Mouse (Mus musculus) kidney, postnatal 4 days (tissue): ENCODE results near the gene Sult2b1.
A peak's percentile ranks its signal among the peaks of the same experiment; 100 is the strongest.

Experiments
- DNase-seq, 2 experiments: peaks; one replicate each; pipeline ENCODE4 v3.0.0; 2021; ENCODE audit warnings: mixed read lengths in 2 of 2

Gene Sult2b1

DNA sequence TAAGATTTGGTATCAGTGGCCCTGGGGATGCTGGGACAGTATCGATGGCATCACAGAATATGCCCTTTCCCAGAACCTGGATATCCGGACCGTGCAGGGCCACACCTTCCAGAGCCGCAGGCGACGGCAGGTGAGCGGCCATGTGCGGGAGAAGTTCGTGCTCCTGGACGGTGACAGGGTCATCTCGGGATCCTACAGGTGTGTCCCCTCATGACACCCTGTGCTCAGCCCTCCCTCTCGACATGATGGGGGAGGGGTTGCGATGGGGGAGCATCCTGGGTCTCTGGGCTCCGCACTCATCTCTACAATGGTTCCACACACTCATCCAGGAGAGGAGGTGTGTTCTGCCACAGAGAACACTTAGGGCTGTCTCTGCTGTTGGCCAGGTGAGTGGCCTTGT is 60.7 kb downstream of the Sult2b1 start:
- DNase-seq, result no peak

DNA sequence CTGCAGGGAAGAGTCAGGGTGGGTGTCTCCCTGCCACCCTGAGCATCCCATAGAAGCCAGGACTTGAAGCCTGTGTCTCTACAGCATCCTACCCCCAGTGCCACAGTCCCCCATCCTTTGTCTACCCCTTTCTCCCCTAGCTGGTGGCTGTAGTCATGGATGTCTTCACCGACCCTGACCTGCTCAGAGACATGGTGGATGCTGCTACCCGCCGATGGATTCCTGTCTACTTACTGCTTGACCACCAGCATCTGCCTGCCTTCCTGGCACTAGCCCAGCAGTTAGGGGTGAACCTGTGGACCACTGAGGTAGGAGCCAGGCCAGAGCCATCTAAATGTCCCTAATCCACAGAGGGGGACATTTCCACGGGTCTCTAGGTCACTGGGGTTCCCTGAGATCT is 61.2 kb downstream of the Sult2b1 start:
- no peak for DNase-seq

GRCm38 (mm10) chr7:45722348-45722713 is 62.1 kb downstream of the Sult2b1 start:
- DNase-seq, result peak in 1 of 2 experiments; percentile 39

- no peak for DNase-seq
These were observed 62.7 kb downstream of the Sult2b1 start for GRCm38 (mm10) chr7:45721642-45722347.

- no peak for DNase-seq
These were observed 63.3 kb downstream of the Sult2b1 start for GRCm38 (mm10) chr7:45721234-45721571.

- DNase-seq, result peak in 1 of 2 experiments; percentile 32
These were observed 63.8 kb downstream of the Sult2b1 start, which contains the start of gene Fam83e for GRCm38 (mm10) chr7:45720413-45721233. Fam83e (plus strand) TSS chr7:45721212.

DNA sequence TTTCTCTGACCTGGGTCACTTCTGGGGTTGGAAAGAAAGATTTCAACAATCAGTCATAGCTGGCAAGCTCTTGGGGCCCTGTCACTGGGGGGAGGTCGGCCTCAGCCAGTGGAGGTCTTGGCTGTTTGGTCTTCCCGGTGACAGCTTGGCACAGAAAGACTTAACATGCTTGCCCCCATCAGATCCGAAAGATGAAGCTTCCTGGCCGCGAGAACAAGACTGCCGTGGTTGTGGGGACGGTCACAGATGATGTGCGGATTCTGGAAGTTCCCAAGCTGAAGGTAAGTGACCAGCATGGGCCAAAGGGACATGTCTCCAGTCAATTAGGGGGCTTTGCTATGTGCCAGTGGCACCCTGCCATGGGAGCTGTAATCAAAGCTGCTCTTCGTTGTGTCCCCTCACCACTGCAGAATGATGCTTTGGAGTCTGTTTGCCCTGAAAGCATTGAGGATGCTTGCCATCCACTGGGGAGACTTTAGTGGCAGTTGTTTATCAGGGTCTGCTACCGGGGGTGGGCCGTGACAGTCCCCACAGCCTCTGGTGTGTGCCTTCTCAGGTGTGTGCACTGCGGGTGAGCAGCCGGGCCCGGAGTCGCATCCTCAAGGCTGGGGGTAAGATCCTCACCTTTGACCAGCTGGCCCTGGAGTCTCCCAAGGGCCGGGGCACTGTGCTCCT is 64.6 kb downstream of the Sult2b1 start:
- DNase-seq, result no peak

DNA sequence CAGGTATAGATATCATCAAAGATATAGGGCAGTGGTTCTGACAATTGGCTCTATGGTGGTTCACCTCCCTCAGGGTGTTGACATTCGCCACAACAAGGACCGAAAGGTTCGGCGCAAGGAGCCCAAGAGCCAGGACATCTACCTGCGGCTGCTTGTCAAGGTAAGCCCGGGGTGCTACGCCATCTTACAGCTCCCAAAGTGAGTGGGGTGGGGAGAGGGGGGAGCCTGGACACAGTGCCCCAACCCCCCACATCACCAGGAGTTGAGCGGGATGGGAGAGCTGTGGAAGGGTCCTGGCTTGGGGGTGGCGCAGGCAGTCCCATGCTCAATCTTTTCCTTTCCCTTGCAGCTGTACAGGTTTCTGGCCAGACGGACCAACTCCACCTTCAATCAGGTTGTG is 65.3 kb downstream of the Sult2b1 start:
- no peak for DNase-seq

GRCm38 (mm10) chr7:45718331-45718730 is 66.1 kb downstream of the Sult2b1 start:
- no peak for DNase-seq

GRCm38 (mm10) chr7:45717918-45718297 is 66.6 kb downstream of the Sult2b1 start, which contains the start of gene Sphk2:
Sphk2 (minus strand) TSS chr7:45718002.
- peak; percentile 99 to 100 for DNase-seq

GRCm38 (mm10) chr7:45716952-45717917 is 67.2 kb downstream of the Sult2b1 start:
- no peak for DNase-seq

DNA sequence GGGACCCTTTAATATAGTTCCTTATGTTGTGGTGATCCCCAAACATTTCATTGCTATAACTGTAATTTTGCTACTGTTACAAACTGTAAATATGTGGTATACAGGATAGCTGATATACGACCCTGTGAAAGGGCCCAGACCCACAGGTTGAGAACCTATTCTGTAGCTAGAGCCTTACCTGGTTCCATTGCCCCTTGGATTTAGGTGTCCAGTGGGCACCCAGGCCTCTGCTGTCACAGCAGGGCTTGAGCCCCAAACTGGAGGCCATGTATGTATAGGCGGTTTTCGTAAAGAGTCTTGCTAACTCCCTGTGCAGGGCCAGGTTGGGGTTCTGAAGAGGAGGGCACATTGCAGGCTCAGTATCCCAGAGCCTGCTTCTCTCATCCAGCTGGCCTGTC is 68.0 kb downstream of the Sult2b1 start:
- DNase-seq, result no peak

GRCm38 (mm10) chr7:45715741-45716459 is 68.6 kb downstream of the Sult2b1 start:
- DNase-seq, result no peak

GRCm38 (mm10) chr7:45715090-45715708 is 69.3 kb downstream of the Sult2b1 start, which contains the start of gene Rpl18:
Rpl18 (plus strand) TSS chr7:45715457.
- peak; percentile 98 to 99 for DNase-seq

- DNase-seq, result no peak
These were observed 69.8 kb downstream of the Sult2b1 start for GRCm38 (mm10) chr7:45714630-45715089.

GRCm38 (mm10) chr7:45713881-45714520 is 70.5 kb downstream of the Sult2b1 start:
- DNase-seq, result no peak

- DNase-seq, result no peak
These were observed 71.1 kb downstream of the Sult2b1 start for GRCm38 (mm10) chr7:45713396-45713795.

GRCm38 (mm10) chr7:45712022-45712757 is 72.3 kb downstream of the Sult2b1 start:
- peak; percentile 54 to 67 for DNase-seq

DNA sequence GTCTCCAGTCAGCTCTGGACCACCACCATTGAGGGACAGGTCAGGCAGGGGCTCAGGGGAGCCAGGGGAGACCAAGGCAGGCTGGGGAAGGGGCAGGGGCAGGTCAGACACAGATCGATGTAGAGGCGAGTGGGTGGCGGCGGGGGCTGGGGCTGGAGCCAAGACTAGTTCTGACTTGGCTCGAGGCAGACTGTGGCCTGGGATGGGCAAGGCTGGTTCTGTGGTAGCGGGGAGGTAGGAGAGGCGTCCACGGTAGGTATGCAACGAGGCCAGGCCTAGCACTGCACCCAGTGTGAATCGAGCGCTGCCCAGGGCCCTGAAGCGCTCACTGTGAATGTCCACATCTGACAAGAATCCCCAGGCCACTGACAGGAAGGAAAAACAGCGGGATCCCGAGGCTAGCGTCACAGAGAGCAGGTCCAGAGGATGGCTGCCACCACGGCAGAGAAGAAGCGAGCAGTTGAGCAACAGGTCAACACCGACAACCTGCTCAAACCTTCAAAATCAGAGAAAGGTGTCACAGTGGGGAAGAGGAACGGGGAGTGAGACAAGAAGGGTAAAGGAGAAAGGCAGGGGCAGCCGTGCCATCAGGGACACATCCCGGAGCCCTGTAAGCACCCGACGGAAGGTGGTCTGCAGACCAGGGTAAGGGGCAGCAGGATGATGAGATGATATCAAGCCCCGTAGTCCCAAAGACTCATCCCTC is 73.0 kb downstream of the Sult2b1 start:
- DNase-seq, result no peak
